Mouse (Mus musculus) hindbrain, embryonic 13.5 days (tissue): ENCODE data around the gene Acr. TPM values are rescaled to one million over a fixed set of nuclear protein-coding genes. Genes with fewer than 3 reads are reported as not detected.

ENCODE experiments used
- ATAC-seq: fragments of 200-750 bp; cut with Nextera tagmentation; 2 replicates; pipeline ENCODE4 v1.8.0; 2017; ENCODE audit warnings: moderate TSS enrichment; ENCODE audit not compliant: low FRiP score
- H3K27ac ChIP-seq: fragments of 300-500 bp; sonication (generic); 2 replicates; pipeline ENCODE4 v1.5.1; 2015; ENCODE audit warnings: inconsistent platforms, mild to moderate bottlenecking, moderate library complexity
- H3K27me3 ChIP-seq: fragments of 300-500 bp; sonication (generic); 2 replicates; pipeline ENCODE4 v1.6.1; 2015; ENCODE audit warnings: mild to moderate bottlenecking, inconsistent platforms
- H3K36me3 ChIP-seq: fragments of 300-500 bp; sonication (generic); 2 replicates; pipeline ENCODE4 v1.6.1; 2015; ENCODE audit warnings: mild to moderate bottlenecking, inconsistent platforms
- H3K4me1 ChIP-seq: fragments of 300-500 bp; sonication (generic); replicated peaks from 2 replicates; pipeline ENCODE4 v1.6.1; 2015; ENCODE audit warnings: inconsistent platforms
- H3K4me2 ChIP-seq: fragments of 300-500 bp; sonication (generic); 2 replicates; pipeline ENCODE4 v1.6.1; 2015; ENCODE audit warnings: inconsistent platforms, mild to moderate bottlenecking, moderate library complexity
- H3K4me3 ChIP-seq: fragments of 300-500 bp; sonication (generic); 2 replicates; pipeline ENCODE4 v1.5.1; 2015; ENCODE audit warnings: mild to moderate bottlenecking, inconsistent platforms
- H3K9ac ChIP-seq: fragments of 300-500 bp; sonication (generic); 2 replicates; pipeline ENCODE4 v1.6.1; 2015; ENCODE audit warnings: mild to moderate bottlenecking, inconsistent platforms
- H3K9me3 ChIP-seq: fragments of 300-500 bp; sonication (generic); 2 replicates; pipeline ENCODE4 v1.6.1; 2016; ENCODE audit warnings: inconsistent platforms
- WGBS: fragments of 180-500 bp; shearing (Covaris S2); methylation state at CpG from one replicate; pipeline ENCODE4 v1.1.7; 2015; 5-methylcytosine and 5-hydroxymethylcytosine counted together
- polyA plus RNA-seq: library from polyadenylated mRNA; unstranded; fragments of >200 nt; fragmentation: Nextera tagmentation; extraction: Ambion mirVana; gene quantifications from 2 replicates; pipeline ENCODE4 v1.2.1, GENCODE M21; 2015

Gene Acr
- polyA plus RNA-seq, 1 experiment from 2014 or later = 1.5 TPM

- Histone ChIP-seq H3K9ac (no peak overlapping the region), H3K4me1 (peaks cover 33% of the 10 kb centered on the region), H3K4me2 (no peak overlapping the region), H3K27me3 (peaks cover 42% of the 10 kb centered on the region), H3K4me3 (no peak overlapping the region), H3K27ac (no peak overlapping the region), H3K9me3 (no peaks in the 10 kb centered on the region), H3K36me3 (peaks cover 48% of the 10 kb centered on the region)
- 94% methylated on average over 1 of the region's 1 CpGs for WGBS
- no peak for ATAC-seq
These were observed 16.4 kb upstream of the Acr start for GRCm38 (mm10) chr15:89551733-89552132.

- Histone ChIP-seq H3K36me3 (peaks cover 32% of the 10 kb centered on the region), H3K9me3 (no peaks in the 10 kb centered on the region), H3K27me3 (peaks cover 54% of the 10 kb centered on the region), H3K4me1 (peaks cover 33% of the 10 kb centered on the region), H3K27ac (no peak overlapping the region), H3K9ac (no peak overlapping the region), H3K4me3 (no peak overlapping the region), H3K4me2 (no peak overlapping the region)
- 86% methylated on average over 6 of the region's 6 CpGs for WGBS
- no peak for ATAC-seq
These were observed 12.5 kb upstream of the Acr start for GRCm38 (mm10) chr15:89555591-89555990.

- Histone ChIP-seq H3K4me2 (peak overlapping the region; percentile 41), H3K9ac (peak overlapping the region; percentile 46; the same call in 1 of the 2 replicates), H3K36me3 (peaks cover 27% of the 10 kb centered on the region), H3K4me3 (peak overlapping the region; percentile 22), H3K9me3 (no peaks in the 10 kb centered on the region), H3K27ac (no peak overlapping the region), H3K27me3 (peaks cover 54% of the 10 kb centered on the region), H3K4me1 (peaks cover 33% of the 10 kb centered on the region)
- ATAC-seq = peak; percentile 71
- WGBS = 23% methylated on average over 23 of the region's 23 CpGs
These were observed 11.5 kb upstream of the Acr start for GRCm38 (mm10) chr15:89556401-89557178.

GRCm38 (mm10) chr15:89557179-89557995, 10.7 kb upstream of the Acr start:
- peaks cover 54% of the 10 kb centered on the region for H3K27me3 ChIP-seq
- H3K4me3 ChIP-seq = peak overlapping the region; percentile 22
- H3K36me3 ChIP-seq = peaks cover 20% of the 10 kb centered on the region
- 0 out of 2 replicates have a peak overlapping the region, but pooled peaks have one; percentile 35 for H3K9ac ChIP-seq
- no peak overlapping the region for H3K27ac ChIP-seq
- no peaks in the 10 kb centered on the region for H3K9me3 ChIP-seq
- no peak for ATAC-seq
- 10% methylated on average over 40 of the region's 40 CpGs for WGBS
- H3K4me2 ChIP-seq = peak overlapping the region; percentile 43
- H3K4me1 ChIP-seq = peaks cover 33% of the 10 kb centered on the region

GRCm38 (mm10) chr15:89557996-89558390, 10.1 kb upstream of the Acr start:
- no peak for ATAC-seq
- H3K9ac ChIP-seq = peak overlapping the region; percentile 29; the same call in 1 of the 2 replicates
- 6% methylated on average over 34 of the region's 34 CpGs for WGBS
- peak overlapping the region; percentile 22 for H3K4me3 ChIP-seq
- peak overlapping the region; percentile 43 for H3K4me2 ChIP-seq
- H3K9me3 ChIP-seq = no peaks in the 10 kb centered on the region
- H3K27ac ChIP-seq = no peak overlapping the region
- 0 out of 2 replicates have a peak, but pooled peaks cover 14% of the 10 kb centered on the region for H3K36me3 ChIP-seq
- H3K4me1 ChIP-seq = peaks cover 33% of the 10 kb centered on the region
- H3K27me3 ChIP-seq = peaks cover 54% of the 10 kb centered on the region

- peaks cover 33% of the 10 kb centered on the region for H3K4me1 ChIP-seq
- peaks cover 54% of the 10 kb centered on the region for H3K27me3 ChIP-seq
- no peak overlapping the region for H3K27ac ChIP-seq
- 45% methylated on average over 10 of the region's 10 CpGs for WGBS
- ATAC-seq = no peak
- H3K9me3 ChIP-seq = no peaks in the 10 kb centered on the region
- H3K4me2 ChIP-seq = no peak overlapping the region
- no peak overlapping the region for H3K9ac ChIP-seq
- no peak overlapping the region for H3K4me3 ChIP-seq
- H3K36me3 ChIP-seq = 0 out of 2 replicates have a peak, but pooled peaks cover 10% of the 10 kb centered on the region
These were observed 8.9 kb upstream of the Acr start for GRCm38 (mm10) chr15:89559202-89559731.

GRCm38 (mm10) chr15:89572147-89572546, 4.0 kb downstream of the Acr start:
- Histone ChIP-seq H3K4me1 (no peaks in the 10 kb centered on the region), H3K36me3 (peaks cover 17% of the 10 kb centered on the region), H3K27ac (no peak overlapping the region), H3K27me3 (no peaks in the 10 kb centered on the region), H3K9ac (no peak overlapping the region), H3K4me2 (no peak overlapping the region), H3K9me3 (no peaks in the 10 kb centered on the region), H3K4me3 (no peak overlapping the region)
- 78% methylated on average over 8 of the region's 8 CpGs for WGBS
- no peak for ATAC-seq

- Histone ChIP-seq H3K9me3 (no peaks in the 10 kb centered on the region), H3K27me3 (no peaks in the 10 kb centered on the region)
- 92% methylated on average over 7 of the region's 7 CpGs for WGBS
These were observed 14.4 kb downstream of the Acr start for GRCm38 (mm10) chr15:89582494-89582893.

GRCm38 (mm10) chr15:89585101-89585500, 17.0 kb downstream of the Acr start:
- Histone ChIP-seq H3K27me3 (no peaks in the 10 kb centered on the region), H3K9me3 (no peaks in the 10 kb centered on the region), H3K9ac (no peak overlapping the region), H3K4me1 (peaks cover 13% of the 10 kb centered on the region), H3K36me3 (peaks cover 56% of the 10 kb centered on the region), H3K27ac (no peak overlapping the region), H3K4me2 (no peak overlapping the region), H3K4me3 (no peak overlapping the region)
- ATAC-seq = no peak
- 70% methylated on average over 5 of the region's 5 CpGs for WGBS

More at GRCm38 (mm10) chr15:89582494-89582893, 14.4 kb downstream of the Acr start:
- Histone ChIP-seq H3K4me1 (no peaks in the 10 kb centered on the region), H3K4me3 (no peak overlapping the region), H3K27ac (no peak overlapping the region), H3K4me2 (no peak overlapping the region), H3K36me3 (peaks cover 46% of the 10 kb centered on the region), H3K9ac (no peak overlapping the region)
- no peak for ATAC-seq

- no peak overlapping the region for H3K9ac ChIP-seq
- no peak overlapping the region for H3K4me3 ChIP-seq
- H3K27ac ChIP-seq = no peak overlapping the region
- no peaks in the 10 kb centered on the region for H3K27me3 ChIP-seq
- 94% methylated on average over 11 of the region's 11 CpGs for WGBS
- no peaks in the 10 kb centered on the region for H3K9me3 ChIP-seq
- H3K4me2 ChIP-seq = no peak overlapping the region
- H3K36me3 ChIP-seq = peaks cover 56% of the 10 kb centered on the region
- no peak for ATAC-seq
- H3K4me1 ChIP-seq = peaks cover 18% of the 10 kb centered on the region
These were observed 17.5 kb downstream of the Acr start for GRCm38 (mm10) chr15:89585631-89586030.

- no peak overlapping the region for H3K4me2 ChIP-seq
- no peak overlapping the region for H3K4me3 ChIP-seq
- no peaks in the 10 kb centered on the region for H3K9me3 ChIP-seq
- 84% methylated on average over 5 of the region's 5 CpGs for WGBS
- no peaks in the 10 kb centered on the region for H3K27me3 ChIP-seq
- no peak overlapping the region for H3K9ac ChIP-seq
- no peak overlapping the region for H3K27ac ChIP-seq
- ATAC-seq = no peak
- peaks cover 29% of the 10 kb centered on the region for H3K4me1 ChIP-seq
- H3K36me3 ChIP-seq = peaks cover 39% of the 10 kb centered on the region
These were observed 21.0 kb downstream of the Acr start for GRCm38 (mm10) chr15:89589146-89589545.

- no peaks in the 10 kb centered on the region for H3K9me3 ChIP-seq
- peaks cover 29% of the 10 kb centered on the region for H3K4me1 ChIP-seq
- 2% methylated on average over 30 of the region's 30 CpGs for WGBS
- H3K4me3 ChIP-seq = peak overlapping the region; percentile 61
- peaks cover 21% of the 10 kb centered on the region for H3K36me3 ChIP-seq
- peak overlapping the region; percentile 79 for H3K4me2 ChIP-seq
- H3K27me3 ChIP-seq = no peaks in the 10 kb centered on the region
- ATAC-seq = peak; percentile 21
- H3K27ac ChIP-seq = peak overlapping the region; percentile 83
- H3K9ac ChIP-seq = peak overlapping the region; percentile 81
These were observed 23.2 kb downstream of the Acr start for GRCm38 (mm10) chr15:89591317-89591716.
